Mouse (Mus musculus) 3T3-L1 (cell line): ENCODE measurements around the gene Glra1.

Experiments used
- DNase-seq: peaks from one replicate; pipeline ENCODE4 v3.0.0-alpha.2; 2015; ENCODE audit warnings: low read depth, low spot score

Glra1 gene

GRCm38 (mm10) chr11:55518806-55519674 lies 89.0 kb downstream of the Glra1 start:
- DNase-seq, result peak; percentile 79

GRCm38 (mm10) chr11:55517666-55518065 lies 90.3 kb downstream of the Glra1 start:
- no peak for DNase-seq

- peak; percentile 20 for DNase-seq
Observed at GRCm38 (mm10) chr11:55511374-55511773, 96.6 kb downstream of the Glra1 start.

- DNase-seq, result peak; percentile 78
Observed at GRCm38 (mm10) chr11:55505485-55505884, 102.5 kb downstream of the Glra1 start.

GRCm38 (mm10) chr11:55502886-55503285 lies 105.1 kb downstream of the Glra1 start:
- peak; percentile 45 for DNase-seq

- no peak for DNase-seq
Observed at GRCm38 (mm10) chr11:55501955-55502531, 106.0 kb downstream of the Glra1 start.

- peak; percentile 81 for DNase-seq
Observed at GRCm38 (mm10) chr11:55497885-55498284, 110.1 kb downstream of the Glra1 start.

GRCm38 (mm10) chr11:55496158-55496557 lies 111.8 kb downstream of the Glra1 start:
- no peak for DNase-seq

- DNase-seq, result no peak
Observed at GRCm38 (mm10) chr11:55485443-55485842, 122.6 kb downstream of the Glra1 start.

- DNase-seq, result no peak
Observed at GRCm38 (mm10) chr11:55473219-55473618, 134.8 kb downstream of the Glra1 start.

- no peak for DNase-seq
Observed at GRCm38 (mm10) chr11:55471467-55471866, 136.5 kb downstream of the Glra1 start.

- DNase-seq, result no peak
Observed at GRCm38 (mm10) chr11:55470761-55471160, 137.2 kb downstream of the Glra1 start.

- DNase-seq, result peak; percentile 40
Observed at GRCm38 (mm10) chr11:55469923-55470691, 137.9 kb downstream of the Glra1 start.

GRCm38 (mm10) chr11:55469048-55469843 lies 138.8 kb downstream of the Glra1 start, which contains the start of gene G3bp1:
Gene G3bp1, plus strand, starts transcription at chr11:55469685.
- DNase-seq, result peak; percentile 100

- peak; percentile 63 for DNase-seq
Observed at GRCm38 (mm10) chr11:55468611-55469047, 139.4 kb downstream of the Glra1 start.

GRCm38 (mm10) chr11:55468012-55468411 lies 140.0 kb downstream of the Glra1 start:
- DNase-seq, result peak; percentile 37

- DNase-seq, result no peak
Observed at GRCm38 (mm10) chr11:55465177-55465576, 142.8 kb downstream of the Glra1 start.

GRCm38 (mm10) chr11:55464707-55465106 lies 143.3 kb downstream of the Glra1 start:
- DNase-seq, result no peak
